Mouse (Mus musculus) cerebellum, adult (tissue): ENCODE measurements around the gene Uba3.

Experiments
- ATAC-seq: cut with Nextera tagmentation; 2 replicates; pipeline ENCODE4 v1.9.2; 2017; ENCODE audit warnings: mild to moderate bottlenecking, moderate library complexity, mixed read lengths; ENCODE audit not compliant: insufficient number of reproducible peaks, low FRiP score, low TSS enrichment

Uba3 gene

GRCm38 (mm10) chr6:97142611-97143010 lies 62.8 kb downstream of the Uba3 start:
- ATAC-seq, result no peak

- no peak for ATAC-seq
Observed at GRCm38 (mm10) chr6:97141811-97142210, 63.6 kb downstream of the Uba3 start.
